Mouse (Mus musculus) activated CD4-positive, CD25-positive, alpha-beta regulatory T cell (primary cell): ENCODE data around the gene Gdpd3. TPM values are rescaled to one million over a fixed set of nuclear protein-coding genes. Genes with fewer than 3 reads are reported as not detected.

Source experiments
- polyA plus RNA-seq, 2 experiments: library from polyadenylated mRNA; unstranded; fragments of 100-300 nt; shearing (Covaris generic); gene quantifications; one replicate each; pipeline ENCODE4 v1.2.1; 2017

Gdpd3 gene
- polyA plus RNA-seq, result 1 to 10 TPM in 1 of 2 experiments, under 1 TPM in 1; 0.94 to 3.4 TPM

DNA sequence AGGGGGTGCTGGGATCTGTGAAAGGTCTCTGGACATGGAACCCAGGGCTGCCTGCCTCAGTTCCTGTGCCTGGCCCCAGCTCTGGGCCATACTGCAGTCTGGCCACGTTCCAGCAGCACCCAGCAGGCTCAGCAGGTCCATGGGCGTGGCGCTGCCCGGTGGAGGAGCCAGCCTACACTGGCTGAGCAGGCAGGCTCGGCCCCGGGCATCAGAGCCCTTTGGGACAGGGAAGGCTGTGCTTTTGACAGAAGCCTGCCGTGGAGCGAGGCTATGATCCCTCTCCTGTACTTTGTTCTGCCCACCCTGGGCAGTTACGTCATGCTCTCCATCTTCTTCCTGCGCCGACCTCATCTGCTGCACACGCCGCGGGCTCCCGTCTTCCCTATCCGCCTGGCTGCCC, at the start of gene Gdpd3:
Gdpd3 (plus strand) TSS at position 134 of the 400 bp plus-strand sequence.

DNA sequence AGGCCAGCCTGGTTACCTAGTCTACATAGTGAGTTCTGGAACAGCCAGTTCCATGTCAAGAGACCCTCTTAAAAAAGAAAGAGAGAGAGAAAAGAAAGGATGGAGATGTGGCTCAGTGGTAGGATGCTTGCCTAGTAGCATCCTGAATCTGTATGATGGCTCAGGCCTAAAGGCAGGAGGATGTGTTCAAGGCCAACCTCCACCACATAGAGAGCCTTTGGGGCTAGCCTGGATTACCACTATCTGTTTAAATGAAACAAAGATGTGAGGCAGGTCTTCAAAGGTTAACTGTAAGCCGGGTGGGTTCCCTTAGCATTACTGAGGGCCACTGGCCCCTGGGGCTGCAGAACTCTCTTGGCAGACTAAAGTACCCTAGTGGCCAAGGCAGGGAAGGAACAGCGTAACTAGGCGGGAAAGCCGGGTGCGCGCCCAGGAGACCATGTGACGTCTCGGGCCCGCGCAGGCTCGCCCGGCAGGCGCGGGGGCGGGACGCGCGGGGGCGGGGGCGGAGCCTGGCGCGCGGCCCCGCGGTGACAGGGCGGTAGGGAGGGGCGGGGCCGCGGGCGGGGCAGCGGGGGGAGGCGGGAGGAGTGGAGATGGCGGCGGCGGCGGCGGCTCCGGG, 7.0 kb upstream of the Gdpd3 start, which contains the start of gene Mapk3:
Mapk3 (plus strand) TSS at position 552 of the 622 bp plus-strand sequence.

DNA sequence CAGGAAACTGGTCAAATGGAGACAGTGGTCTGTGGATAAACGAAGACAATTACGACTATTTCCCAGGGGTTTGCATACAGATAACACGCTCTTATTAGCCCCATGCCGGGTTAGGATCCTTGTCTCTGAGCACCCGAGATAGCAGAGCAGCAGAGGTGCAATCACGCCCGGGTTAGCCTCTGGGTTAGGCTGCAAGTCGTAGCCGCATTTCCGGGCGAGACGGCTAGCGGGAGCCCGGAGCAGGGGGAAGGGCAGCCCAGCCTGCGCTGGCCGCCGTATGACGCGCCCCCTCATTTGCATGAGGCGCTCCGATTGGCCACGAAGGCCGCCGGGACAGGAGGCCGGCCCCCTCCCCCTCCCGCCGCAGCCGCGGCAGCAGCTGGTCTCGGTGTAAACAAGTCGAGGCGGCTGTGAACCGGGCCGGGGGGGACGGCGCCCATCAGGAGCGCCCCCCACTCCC, 10.5 kb downstream of the Gdpd3 start, which contains the start of gene Ypel3:
Ypel3 (plus strand) TSS at position 358 of the 460 bp plus-strand sequence.

DNA sequence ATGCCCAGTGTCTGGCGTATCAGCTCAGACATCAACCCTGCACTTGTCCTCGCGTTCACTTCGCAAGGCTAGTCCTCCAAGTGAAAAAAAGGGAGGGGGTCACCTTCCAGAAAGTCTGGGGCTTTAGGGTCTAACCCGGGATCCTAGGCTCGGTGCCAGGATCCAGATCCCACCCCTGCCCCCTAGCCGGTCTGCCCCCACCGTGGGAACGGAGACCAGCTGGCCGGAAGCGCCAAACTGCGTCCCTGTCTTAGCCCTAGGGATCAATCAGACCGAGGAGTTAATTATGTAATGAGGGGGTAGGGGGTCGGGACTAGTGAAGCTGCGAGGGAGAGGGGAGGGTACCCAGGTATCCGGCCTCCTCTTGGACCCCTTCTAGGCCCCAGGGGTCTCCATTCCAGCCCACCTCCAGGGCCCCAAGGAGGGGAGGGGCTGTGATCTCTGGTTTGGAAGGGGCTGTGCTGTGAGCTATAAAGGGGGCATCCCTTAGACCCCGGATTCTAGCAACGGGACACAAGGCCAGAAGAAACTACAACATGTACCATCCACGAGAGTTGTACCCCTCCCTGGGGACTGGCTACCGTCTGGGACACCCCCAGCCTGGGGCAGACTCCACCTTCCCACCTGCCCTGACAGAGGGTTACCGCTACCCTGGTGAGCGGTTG, 15.0 kb downstream of the Gdpd3 start, which contains the start of gene Tbx6:
Tbx6 (plus strand) TSS at position 513 of the 665 bp plus-strand sequence.

DNA sequence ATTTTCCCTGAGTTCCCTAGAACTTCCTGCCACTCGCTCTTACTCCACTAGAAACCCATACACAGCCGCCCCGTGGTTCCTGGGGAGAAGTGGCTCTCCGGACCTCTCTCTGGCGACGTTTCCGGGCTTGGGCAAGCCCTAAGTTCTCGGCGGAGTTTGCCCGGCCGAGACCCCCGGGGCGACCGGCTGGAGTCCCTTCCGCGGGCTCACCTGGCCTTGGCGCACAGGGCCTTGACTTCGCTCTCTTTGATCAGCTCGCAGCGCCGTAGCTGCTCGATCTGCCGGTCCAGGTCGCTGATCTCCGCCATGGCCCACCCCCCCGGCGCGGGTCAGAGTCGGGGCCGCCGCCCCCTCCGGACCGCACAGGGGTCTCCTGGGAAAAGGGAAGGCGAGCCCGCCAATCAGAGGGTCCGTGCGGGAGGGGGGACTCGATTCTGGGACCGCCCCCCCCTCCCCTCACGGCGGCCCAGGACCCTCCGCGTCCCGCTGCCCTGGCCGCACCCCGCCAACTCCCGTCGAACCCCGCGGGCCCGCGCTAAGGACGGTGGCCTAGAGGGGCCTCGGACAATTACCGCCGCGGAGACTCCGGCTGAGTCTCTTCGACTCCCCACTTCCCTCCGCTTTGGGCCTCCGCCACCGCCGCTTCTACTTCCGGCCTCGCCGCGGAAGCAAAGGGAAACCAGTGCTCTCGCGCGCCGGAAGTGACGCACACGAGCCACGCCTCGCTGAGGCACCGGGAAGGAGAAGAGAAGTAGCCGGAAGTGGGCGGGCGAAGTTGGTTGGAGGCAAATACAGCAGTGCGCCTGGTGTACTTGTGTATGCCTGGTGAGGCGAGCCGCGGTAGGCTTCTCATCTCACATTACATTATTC, 26.0 kb downstream of the Gdpd3 start, which contains the start of gene Ppp4c:
Ppp4c (minus strand) TSS at position 646 of the 870 bp plus-strand sequence.

DNA sequence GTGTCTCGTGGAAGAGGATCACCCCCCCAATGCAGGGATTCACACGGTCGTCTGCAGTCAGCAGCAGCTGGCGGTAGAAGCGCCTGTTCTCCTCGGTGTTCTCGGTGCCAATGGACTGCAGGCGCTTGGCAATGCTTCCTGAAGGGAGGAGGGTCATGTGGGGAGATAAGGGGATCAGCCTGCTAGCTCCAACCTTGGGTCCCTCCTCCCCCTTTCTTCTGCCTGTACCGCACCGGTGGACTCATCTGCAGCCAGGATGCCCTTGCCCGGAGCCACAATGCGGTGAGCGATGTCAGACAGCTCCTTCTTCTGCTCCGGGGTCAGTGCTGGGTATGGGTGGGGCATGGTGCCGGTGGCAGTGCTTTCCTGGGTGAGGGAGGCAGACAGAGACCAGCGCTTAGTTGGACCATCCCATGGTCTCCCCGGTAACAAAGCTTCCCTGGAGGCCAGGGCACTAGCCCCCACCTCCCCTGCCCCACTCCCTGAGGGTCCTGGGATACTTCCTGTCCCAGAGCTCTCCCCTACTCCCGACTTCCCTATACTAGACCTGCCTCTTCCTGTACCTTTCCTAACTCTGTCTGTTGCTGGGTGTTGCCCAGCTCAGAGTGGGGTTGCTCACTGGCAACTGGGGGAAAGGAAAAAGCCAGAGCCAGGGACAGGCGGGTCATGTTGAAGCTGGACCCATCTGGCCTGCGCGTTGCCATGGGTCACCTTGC, 31.4 kb downstream of the Gdpd3 start, which contains the start of gene Fam57b:
Fam57b (plus strand) TSS at position 258 of the 716 bp plus-strand sequence.

Other genes with a start within 250 kb of the Gdpd3 start
- gene Eif3c, start 199.9 kb upstream of the Gdpd3 start, polyA plus RNA-seq, result 100 to 1,000 TPM; 180 to 184 TPM
- gene Apobr, start 181.4 kb upstream of the Gdpd3 start, polyA plus RNA-seq, result 1 to 10 TPM in 1 of 2 experiments, under 1 TPM in 1; 0.98 to 4.1 TPM
- gene Cln3, start 180.5 kb upstream of the Gdpd3 start, polyA plus RNA-seq, result 100 to 1,000 TPM in 1 of 2 experiments, 10 to 100 TPM in 1; 50.3 to 115 TPM
- under 1 TPM in 1 of 2 experiments, not detected in 1; 0.17 TPM for gene Il27, start 171.4 kb upstream of the Gdpd3 start, polyA plus RNA-seq
- gene Nupr1, start 135.5 kb upstream of the Gdpd3 start, polyA plus RNA-seq, result 1 to 10 TPM in 1 of 2 experiments, not detected in 1; 1.3 TPM
- gene Sgf29, start 117.0 kb upstream of the Gdpd3 start, polyA plus RNA-seq, result 10 to 100 TPM; 83.9 to 89.3 TPM
- gene Sult1a1, start 89.9 kb upstream of the Gdpd3 start, polyA plus RNA-seq, result 1 to 10 TPM in 1 of 2 experiments, under 1 TPM in 1; 0.76 to 1.8 TPM
- 100 to 1,000 TPM; 111 to 133 TPM for gene Bola2, start 70.9 kb upstream of the Gdpd3 start, polyA plus RNA-seq
- gene Slx1b, start 70.5 kb upstream of the Gdpd3 start, polyA plus RNA-seq, result 10 to 100 TPM in 1 of 2 experiments, 1 to 10 TPM in 1; 7.1 to 13.5 TPM
- 1,000 to 10,000 TPM; 3,096 to 3,488 TPM for gene Coro1a, start 58.5 kb upstream of the Gdpd3 start, polyA plus RNA-seq
- 10 to 100 TPM; 30.7 to 33.6 TPM for gene Mapk3, start 6.7 kb upstream of the Gdpd3 start, polyA plus RNA-seq
- gene Ypel3, start 10.6 kb downstream of the Gdpd3 start, polyA plus RNA-seq, result 100 to 1,000 TPM; 529 to 591 TPM
- gene Tbx6, start 15.1 kb downstream of the Gdpd3 start, polyA plus RNA-seq, result 1 to 10 TPM; 1.9 to 4.1 TPM
- gene Ppp4c, start 26.2 kb downstream of the Gdpd3 start, polyA plus RNA-seq, result 100 to 1,000 TPM; 387 to 443 TPM
- gene Fam57b, start 31.3 kb downstream of the Gdpd3 start, polyA plus RNA-seq, result not detected
- not detected for gene 4930451I11Rik, start 65.3 kb downstream of the Gdpd3 start, polyA plus RNA-seq
- not detected for gene Doc2a, start 81.1 kb downstream of the Gdpd3 start, polyA plus RNA-seq
- 10 to 100 TPM; 10.5 to 16.6 TPM for gene Hirip3, start 95.6 kb downstream of the Gdpd3 start, polyA plus RNA-seq
- 10 to 100 TPM; 83.5 to 86.5 TPM for gene Ino80e, start 96.0 kb downstream of the Gdpd3 start, polyA plus RNA-seq
- gene Taok2, start 118.4 kb downstream of the Gdpd3 start, polyA plus RNA-seq, result 10 to 100 TPM; 37.1 to 39.0 TPM
- 10 to 100 TPM; 42.2 to 49.8 TPM for gene Tmem219, start 156.6 kb downstream of the Gdpd3 start, polyA plus RNA-seq
- gene Kctd13, start 162.5 kb downstream of the Gdpd3 start, polyA plus RNA-seq, result 10 to 100 TPM; 32.0 to 38.0 TPM
- under 1 TPM in 1 of 2 experiments, not detected in 1; 0.21 TPM for gene Asphd1, start 183.2 kb downstream of the Gdpd3 start, polyA plus RNA-seq
- under 1 TPM; 0.34 to 0.62 TPM for gene Sez6l2, start 184.2 kb downstream of the Gdpd3 start, polyA plus RNA-seq
- gene Cdipt, start 209.6 kb downstream of the Gdpd3 start, polyA plus RNA-seq, result 100 to 1,000 TPM; 176 to 321 TPM
- 1 to 10 TPM in 1 of 2 experiments, under 1 TPM in 1; 0.64 to 2.0 TPM for gene Cdiptos, start 209.8 kb downstream of the Gdpd3 start, polyA plus RNA-seq
- 10 to 100 TPM; 19.5 to 57.5 TPM for gene Mvp, start 248.3 kb downstream of the Gdpd3 start, polyA plus RNA-seq